Mouse (Mus musculus) liver, embryonic 16.5 days (tissue): ENCODE measurements around the gene H13. TPM values are rescaled to one million over a fixed set of nuclear protein-coding genes. Genes with fewer than 3 reads are reported as not detected.

Experiments
- ATAC-seq: fragments of 200-750 bp; cut with Nextera tagmentation; 2 replicates; pipeline ENCODE4 v1.8.0; 2017; ENCODE audit warnings: low read depth, mild to moderate bottlenecking, moderate number of reproducible peaks, moderate library complexity
- H3K27ac ChIP-seq: fragments of 300-500 bp; sonication (generic); 2 replicates; pipeline ENCODE4 v1.5.1; 2014; ENCODE audit warnings: mild to moderate bottlenecking, low read length
- H3K27me3 ChIP-seq: fragments of 300-500 bp; sonication (generic); 2 replicates; pipeline ENCODE4 v1.6.1; 2014; ENCODE audit warnings: low read depth, low read length, mixed read lengths; ENCODE audit not compliant: control insufficient read depth, insufficient read depth
- H3K36me3 ChIP-seq: fragments of 300-500 bp; sonication (generic); 2 replicates; pipeline ENCODE4 v1.6.1; 2014; ENCODE audit warnings: mild to moderate bottlenecking; ENCODE audit not compliant: control insufficient read depth, insufficient read depth
- H3K4me1 ChIP-seq: fragments of 300-500 bp; sonication (generic); 2 replicates; pipeline ENCODE4 v1.6.1; 2014; ENCODE audit warnings: low read depth, low read length, mixed read lengths; ENCODE audit not compliant: control insufficient read depth
- H3K4me2 ChIP-seq: fragments of 300-500 bp; sonication (generic); 2 replicates; pipeline ENCODE4 v1.6.1; 2014; ENCODE audit warnings: low read depth, low read length, mixed read lengths
- H3K4me3 ChIP-seq: fragments of 300-500 bp; sonication (generic); 2 replicates; pipeline ENCODE4 v1.5.1; 2014; ENCODE audit warnings: low read depth, mild to moderate bottlenecking, low read length
- H3K9ac ChIP-seq: fragments of 300-500 bp; sonication (generic); 2 replicates; pipeline ENCODE4 v1.6.1; 2014; ENCODE audit warnings: low read depth, low read length
- H3K9me3 ChIP-seq: fragments of 300-500 bp; sonication (generic); replicated peaks from 2 replicates; pipeline ENCODE4 v1.6.1; 2016; ENCODE audit warnings: low read length; ENCODE audit not compliant: control insufficient read depth
- WGBS: fragments of 180-500 bp; shearing (Covaris S2); extraction: QIAGEN DNeasy Blood & Tissue Kit; methylation state at CpG from one replicate; pipeline ENCODE4 v1.1.7; 2014; ENCODE audit not compliant: insufficient replicate concordance; 5-methylcytosine and 5-hydroxymethylcytosine counted together
- polyA plus RNA-seq: library from polyadenylated mRNA; unstranded; fragments of >200 nt; fragmentation: Nextera tagmentation; extraction: Ambion mirVana; gene quantifications from 2 replicates; pipeline ENCODE4 v1.2.1, GENCODE M21; 2015

Gene H13
- polyA plus RNA-seq, 1 experiment from 2014 or later: 52.7 TPM

DNA sequence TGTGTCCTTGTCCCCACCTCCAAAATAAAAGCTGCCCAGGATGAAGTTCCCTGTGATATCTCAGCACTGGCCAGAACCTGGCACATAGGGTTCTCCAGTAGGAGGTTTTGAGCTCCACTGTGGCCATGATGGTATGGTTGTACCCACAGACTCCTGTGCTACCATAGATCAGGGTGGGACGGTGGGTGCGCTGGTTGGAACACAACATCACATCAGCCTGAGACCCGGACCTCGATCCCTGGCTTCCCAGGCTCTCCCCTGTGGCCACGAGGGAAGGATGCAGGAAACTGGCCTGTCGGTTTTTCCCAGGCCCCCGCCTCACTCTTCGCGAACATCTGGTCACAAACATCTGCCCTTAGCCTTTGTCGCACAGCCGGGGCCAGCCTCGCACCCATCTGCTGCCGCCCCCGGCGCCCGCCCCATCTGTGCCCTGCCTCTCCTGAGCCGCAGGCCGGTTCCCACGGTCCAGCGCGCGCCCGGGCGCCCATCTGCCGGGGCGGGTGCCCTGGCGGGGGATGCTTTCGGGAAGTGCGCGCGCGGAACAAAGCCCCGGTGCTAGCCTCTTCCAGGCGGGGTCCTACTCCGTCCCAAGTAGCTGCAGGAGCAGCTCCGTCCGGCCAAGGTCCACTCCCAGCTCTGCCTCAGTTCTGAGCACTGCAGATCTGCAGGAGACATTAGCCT is 54.5 kb downstream of the H13 start:
- no peaks in the 10 kb centered on the region for H3K9me3 ChIP-seq
- H3K4me3 ChIP-seq: peak overlapping the region; percentile 34
- ATAC-seq: peak; percentile 19; the same call in 1 of the 2 replicates
- H3K9ac ChIP-seq: peak overlapping the region; percentile 33; the same call in 1 of the 2 replicates
- H3K27ac ChIP-seq: no peak overlapping the region
- 3% methylated on average over 37 of the region's 37 CpGs for WGBS
- peak overlapping the region; percentile 38 for H3K4me2 ChIP-seq
- H3K4me1 ChIP-seq: peaks cover 23% of the 10 kb centered on the region
- peaks cover 32% of the 10 kb centered on the region for H3K27me3 ChIP-seq
- H3K36me3 ChIP-seq: no peaks in the 10 kb centered on the region

GRCm38 (mm10) chr2:152724332-152724723 is 55.1 kb downstream of the H13 start:
- Histone ChIP-seq H3K27me3 (peaks cover 32% of the 10 kb centered on the region), H3K4me3 (no peak overlapping the region; the same call in 1 of the 2 replicates), H3K4me2 (peak overlapping the region; percentile 38), H3K9me3 (no peaks in the 10 kb centered on the region), H3K9ac (no peak overlapping the region), H3K36me3 (no peaks in the 10 kb centered on the region), H3K4me1 (peaks cover 27% of the 10 kb centered on the region), H3K27ac (no peak overlapping the region)
- WGBS: 49% methylated on average over 3 of the region's 3 CpGs
- ATAC-seq: no peak

DNA sequence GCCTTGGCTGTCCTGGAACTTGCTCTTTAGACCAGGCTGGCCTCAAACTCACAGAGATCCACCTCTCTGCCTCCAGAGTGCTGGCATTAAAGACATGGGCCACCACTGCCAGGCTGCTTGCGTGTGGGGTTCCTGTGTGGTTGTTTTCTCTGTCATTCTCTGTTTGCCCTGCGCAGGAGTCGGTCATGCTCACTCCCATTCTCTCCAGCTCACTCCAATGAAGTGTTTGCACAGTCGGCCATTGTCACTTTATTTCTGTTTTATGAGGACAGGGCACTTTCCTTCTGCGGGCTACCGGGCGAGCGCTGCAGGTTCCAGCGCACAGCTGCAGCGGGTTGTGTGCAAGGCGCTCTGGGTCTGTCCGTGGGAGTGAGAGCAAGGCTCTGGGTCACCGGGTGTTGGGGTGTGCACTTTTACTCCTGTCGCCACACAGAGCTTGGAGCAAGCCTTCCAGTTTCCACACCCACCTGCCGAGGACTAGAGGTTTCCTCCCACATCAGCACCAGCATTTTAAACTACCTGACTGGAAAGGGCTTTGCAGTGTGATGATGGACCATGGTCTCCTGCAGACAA is 56.0 kb downstream of the H13 start:
- no peak overlapping the region for H3K4me2 ChIP-seq
- WGBS: 64% methylated on average over 15 of the region's 15 CpGs

DNA sequence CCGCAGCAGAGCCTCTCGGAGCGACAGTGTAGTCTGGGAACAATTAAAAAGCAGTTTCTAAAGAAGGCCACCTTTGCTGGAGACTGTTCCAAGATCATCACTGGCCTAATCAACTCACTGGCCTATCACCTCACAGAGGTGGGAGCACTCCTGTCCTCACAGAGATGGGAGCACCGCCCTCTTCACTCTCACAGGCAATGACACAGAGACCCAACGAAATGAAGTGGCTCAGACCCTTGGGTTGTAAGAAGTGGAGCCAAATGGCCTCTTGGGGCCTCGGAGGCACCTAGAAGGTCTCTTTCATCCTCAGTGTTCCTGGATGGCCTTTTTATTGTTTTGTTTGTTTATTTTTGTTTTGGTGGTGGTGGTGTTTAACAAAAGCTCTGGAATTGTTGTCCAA is 57.0 kb downstream of the H13 start:
- H3K9me3 ChIP-seq: no peaks in the 10 kb centered on the region
- ATAC-seq: no peak
- no peak overlapping the region for H3K4me2 ChIP-seq
- peaks cover 32% of the 10 kb centered on the region for H3K27me3 ChIP-seq
- no peak overlapping the region for H3K9ac ChIP-seq
- no peak overlapping the region for H3K27ac ChIP-seq
- peaks cover 34% of the 10 kb centered on the region for H3K4me1 ChIP-seq
- no peaks in the 10 kb centered on the region for H3K36me3 ChIP-seq
- H3K4me3 ChIP-seq: no peak overlapping the region
- WGBS: 73% methylated on average over 6 of the region's 6 CpGs

More for the DNA sequence above, 56.0 kb downstream of the H13 start:
- no peaks in the 10 kb centered on the region for H3K9me3 ChIP-seq
- no peaks in the 10 kb centered on the region for H3K36me3 ChIP-seq
- H3K27me3 ChIP-seq: peaks cover 32% of the 10 kb centered on the region
- H3K27ac ChIP-seq: no peak overlapping the region
- H3K4me3 ChIP-seq: no peak overlapping the region
- ATAC-seq: no peak
- no peak overlapping the region for H3K9ac ChIP-seq
- H3K4me1 ChIP-seq: peaks cover 34% of the 10 kb centered on the region

DNA sequence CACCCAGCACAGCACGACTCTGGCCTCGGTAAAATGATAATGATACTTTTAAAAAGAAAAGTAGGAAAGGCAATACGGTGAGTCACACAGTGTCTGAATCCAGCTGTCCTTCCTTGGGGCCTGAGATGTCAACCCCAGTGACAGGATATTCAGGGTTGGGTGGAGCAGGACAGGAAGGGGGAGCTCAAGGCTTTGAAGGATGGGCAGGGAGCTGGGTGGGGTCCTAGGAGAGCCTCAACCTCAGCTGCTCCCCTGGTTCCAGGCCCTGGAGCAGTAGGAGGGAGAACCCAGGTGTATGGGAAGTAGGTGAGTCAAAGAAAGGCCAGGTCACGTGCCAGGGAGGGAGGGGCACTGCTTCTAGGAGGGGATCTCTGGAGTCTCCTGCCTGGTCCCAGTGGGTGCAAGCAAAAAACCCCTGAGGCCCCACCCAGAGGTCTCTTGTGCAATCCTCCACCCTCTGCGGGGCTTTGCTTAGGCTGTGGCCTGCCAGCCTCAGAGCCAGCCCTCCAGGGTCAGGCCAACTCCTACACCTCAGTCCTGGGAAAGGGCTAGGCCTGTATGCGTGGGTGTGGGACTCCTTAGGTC is 57.6 kb downstream of the H13 start:
- peaks cover 32% of the 10 kb centered on the region for H3K27me3 ChIP-seq
- 0 out of 2 replicates have a peak, but pooled peaks have one; percentile 17 for ATAC-seq

GRCm38 (mm10) chr2:152727795-152728510 is 58.7 kb downstream of the H13 start:
- H3K9ac ChIP-seq: no peak overlapping the region
- H3K36me3 ChIP-seq: no peaks in the 10 kb centered on the region

More for the DNA sequence above, 57.6 kb downstream of the H13 start:
- WGBS: 33% methylated on average over 6 of the region's 6 CpGs
- Histone ChIP-seq H3K9me3 (no peaks in the 10 kb centered on the region), H3K4me3 (no peak overlapping the region), H3K4me2 (no peak overlapping the region), H3K4me1 (peaks cover 34% of the 10 kb centered on the region), H3K27ac (no peak overlapping the region), H3K9ac (no peak overlapping the region), H3K36me3 (no peaks in the 10 kb centered on the region)

GRCm38 (mm10) chr2:152728594-152728993 is 59.3 kb downstream of the H13 start:
- Histone ChIP-seq H3K27me3 (peaks cover 19% of the 10 kb centered on the region), H3K27ac (peak overlapping the region; percentile 71), H3K9ac (no peak overlapping the region), H3K36me3 (no peaks in the 10 kb centered on the region), H3K4me1 (peaks cover 34% of the 10 kb centered on the region), H3K4me2 (no peak overlapping the region), H3K9me3 (no peaks in the 10 kb centered on the region), H3K4me3 (no peak overlapping the region)
- 0 out of 2 replicates have a peak, but pooled peaks have one; percentile 30 for ATAC-seq
- 61% methylated on average over 7 of the region's 7 CpGs for WGBS

More at GRCm38 (mm10) chr2:152727795-152728510, 58.7 kb downstream of the H13 start:
- 71% methylated on average over 14 of the region's 14 CpGs for WGBS
- no peak overlapping the region for H3K4me3 ChIP-seq
- H3K27me3 ChIP-seq: peaks cover 24% of the 10 kb centered on the region
- no peaks in the 10 kb centered on the region for H3K9me3 ChIP-seq
- peak overlapping the region; percentile 46 for H3K27ac ChIP-seq
- no peak overlapping the region for H3K4me2 ChIP-seq
- H3K4me1 ChIP-seq: peaks cover 34% of the 10 kb centered on the region
- peak; percentile 40; the same call in 1 of the 2 replicates for ATAC-seq

DNA sequence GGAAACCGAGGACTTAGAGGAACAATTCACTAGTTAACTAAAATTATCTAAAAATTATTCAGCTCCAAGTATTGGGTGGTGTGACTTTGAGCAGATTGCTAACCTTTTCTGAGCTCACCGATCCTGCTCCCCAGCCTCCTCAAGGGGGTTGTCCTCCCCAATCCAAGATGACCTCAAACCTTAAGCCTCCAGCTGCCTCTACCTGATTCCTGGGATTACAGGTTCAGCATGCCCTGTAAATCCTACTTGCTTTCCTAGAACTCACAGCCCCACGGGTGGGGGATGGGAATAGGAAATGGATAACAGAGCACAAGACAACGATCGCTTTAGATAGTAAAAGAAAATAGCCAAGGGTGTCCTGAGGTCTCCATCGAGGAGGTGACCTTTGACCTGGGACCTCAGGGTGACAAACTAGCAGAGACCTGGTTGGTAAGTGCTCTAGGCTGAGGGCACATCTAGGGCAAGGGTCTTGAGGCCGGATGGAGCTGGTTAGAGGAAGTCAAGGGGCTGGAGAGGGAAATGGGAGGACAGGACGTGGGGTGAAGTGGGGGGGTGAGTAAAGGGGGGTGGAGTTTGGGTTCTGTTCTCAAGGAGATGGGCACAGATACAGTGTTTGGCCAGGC is 59.9 kb downstream of the H13 start:
- no peak overlapping the region for H3K9ac ChIP-seq
- H3K4me1 ChIP-seq: peaks cover 30% of the 10 kb centered on the region
- 25% methylated on average over 8 of the region's 8 CpGs for WGBS

More for the DNA sequence above, 59.9 kb downstream of the H13 start:
- ATAC-seq: 0 out of 2 replicates have a peak, but pooled peaks have one; percentile 4
- no peaks in the 10 kb centered on the region for H3K9me3 ChIP-seq
- H3K27me3 ChIP-seq: peaks cover 14% of the 10 kb centered on the region
- H3K27ac ChIP-seq: peak overlapping the region; percentile 71
- H3K4me2 ChIP-seq: no peak overlapping the region
- H3K4me3 ChIP-seq: no peak overlapping the region
- H3K36me3 ChIP-seq: no peaks in the 10 kb centered on the region
